Comparison of ENCODE assay signal across 16 mouse cellular contexts in genomic region chr7:120870431-120871008, GRCm38 (mm10). TPM values are rescaled to one million over a fixed set of nuclear protein-coding genes. Genes with fewer than 3 reads are reported as not detected.
DNase-seq lines count a peak whose midpoint lies in the region; ATAC-seq and TF ChIP-seq lines count a peak whose summit lies in the region.
"Had no signal": no experiment of that assay in that cellular context is flagged by ENCODE, and none has a peak within 500 bp of the region (broad histone marks: within the 10 kb centered on the region; RNA-seq: fewer than 3 reads in every experiment).

No protein-coding gene starts in this region.

- peak; percentile 64 for ATAC-seq in frontal cortex, adult (ENCODE audit: low TSS enrichment)
- no peak for ATAC-seq in kidney, postnatal 0 days (replicated peaks; ENCODE audit: low FRiP score, low read depth)
- ATAC-seq in liver, embryonic 15.5 days (ENCODE audit: insufficient read depth): no peak
- ATAC-seq: inflammation-experienced regulatory T-cells, adult 6 months had no signal

- no peaks in the 10 kb centered on the region for H3K27me3 ChIP-seq in kidney, postnatal 0 days (ENCODE audit: insufficient read depth, low read length)
- H3K27me3 ChIP-seq in liver, embryonic 15.5 days: no peaks in the 10 kb centered on the region

- no peaks in the 10 kb centered on the region for H3K36me3 ChIP-seq in kidney, postnatal 0 days (ENCODE audit: insufficient read depth, low read length)
- H3K36me3 ChIP-seq in liver, embryonic 15.5 days (replicated peaks): peaks cover 54% of the 10 kb centered on the region

- WGBS in kidney, postnatal 0 days: 66% methylated on average over 5 of the region's 5 CpGs
- 80% methylated on average over 5 of the region's 5 CpGs for WGBS in liver, embryonic 15.5 days (ENCODE audit: insufficient replicate concordance)

- no peak overlapping the region for H3K9ac ChIP-seq in kidney, postnatal 0 days (ENCODE audit: low read depth, low read length)
- H3K9ac ChIP-seq in liver, embryonic 15.5 days: no peak overlapping the region

- no peak overlapping the region for H3K4me2 ChIP-seq in kidney, postnatal 0 days (ENCODE audit: low read length)
- no peak overlapping the region for H3K4me2 ChIP-seq in liver, embryonic 15.5 days

- no peaks in the 10 kb centered on the region for H3K9me3 ChIP-seq in kidney, postnatal 0 days (replicated peaks; ENCODE audit: low read length)
- H3K9me3 ChIP-seq in liver, embryonic 15.5 days (replicated peaks): no peaks in the 10 kb centered on the region

- no peak overlapping the region for H3K4me3 ChIP-seq in kidney, postnatal 0 days (replicated peaks; ENCODE audit: low read depth, low read length)
- no peak overlapping the region for H3K4me3 ChIP-seq in cortical plate, adult 2 months (ENCODE audit: insufficient read depth, low read length)
- no peak overlapping the region for H3K4me3 ChIP-seq in liver, embryonic 15.5 days (replicated peaks)

- no peak for TF ChIP-seq CTCF in kidney, postnatal 0 days (IDR thresholded peaks at IDR 0.05; ENCODE audit: low read depth)
- TF ChIP-seq CTCF in cortical plate, adult 2 months (IDR thresholded peaks at IDR 0.05; ENCODE audit: extremely low read depth, insufficient read depth, low read length): no peak

- H3K4me1 ChIP-seq in kidney, postnatal 0 days (replicated peaks; ENCODE audit: insufficient read depth, low read length): peaks cover 8% of the 10 kb centered on the region; the same call in 1 of the 2 replicates
- H3K4me1 ChIP-seq in cortical plate, adult 2 months (ENCODE audit: control insufficient read depth, insufficient read depth, low read length): peaks cover 8% of the 10 kb centered on the region
- H3K4me1 ChIP-seq in liver, embryonic 15.5 days (replicated peaks): peaks cover 93% of the 10 kb centered on the region

- DNase-seq in frontal cortex, postnatal 25 days (ENCODE audit: low spot score in 2 of 2): no peak
- no peak for DNase-seq in kidney, postnatal 0 days (ENCODE audit: low spot score)
- DNase-seq in kidney, postnatal 36 days: no peak
- no peak for DNase-seq in gastrocnemius, postnatal 10 days
- DNase-seq in embryo, embryonic 9.5 days (ENCODE audit: extremely low spot score): no peak
- DNase-seq: cerebellum, adult 8-10 months; gastrocnemius, postnatal 14 days; lung, postnatal 14 days; thymus, postnatal 4 days had no signal

- H3K27ac ChIP-seq in kidney, postnatal 0 days: 0 out of 2 replicates have a peak overlapping the region, but pooled peaks have one; percentile 47
- H3K27ac ChIP-seq in cortical plate, adult 2 months (ENCODE audit: insufficient read depth, low read length): 0 out of 2 replicates have a peak overlapping the region, but pooled peaks have one; percentile 18
- H3K27ac ChIP-seq in liver, embryonic 15.5 days (replicated peaks): peak overlapping the region; percentile 62

- TF ChIP-seq POLR2A in cortical plate, adult 2 months (IDR thresholded peaks at IDR 0.05; ENCODE audit: extremely low read depth, insufficient read depth, low read length): no peak

RNA-seq across cellular contexts. Expression of gene Eef2k, which starts 27.9 kb away (rescaled TPM):
- 13.8 and 14.9 TPM in 2 replicates for polyA plus RNA-seq in kidney, postnatal 0 days (2015; fragmentation: Nextera tagmentation; extraction: Ambion mirVana)
- polyA plus RNA-seq in cortical plate, adult 2 months (2012; rRNA removed): 33.8 and 36.2 TPM in 2 replicates
- 42.8 and 50.4 TPM in 2 replicates for polyA plus RNA-seq in liver, embryonic 15.5 days (2015; fragmentation: Nextera tagmentation; extraction: Ambion mirVana)
- total RNA-seq in gastrocnemius, postnatal 10 days (2021): 10 to 100 TPM; 56.3 to 60.9 TPM

RNA-seq across cellular contexts. Expression of gene Polr3e, which starts 47.0 kb away (rescaled TPM):
- 31.8 and 34.0 TPM in 2 replicates for polyA plus RNA-seq in kidney, postnatal 0 days (2015; fragmentation: Nextera tagmentation; extraction: Ambion mirVana)
- polyA plus RNA-seq in cortical plate, adult 2 months (2012; rRNA removed): 25.9 and 28.0 TPM in 2 replicates
- 12.8 and 13.4 TPM in 2 replicates for polyA plus RNA-seq in liver, embryonic 15.5 days (2015; fragmentation: Nextera tagmentation; extraction: Ambion mirVana)
- total RNA-seq in gastrocnemius, postnatal 10 days (2021): 10 to 100 TPM; 14.0 to 15.9 TPM

RNA-seq across cellular contexts. Expression of gene Gm5737, which starts 58.4 kb away (rescaled TPM):
- not detected in 2 replicates for polyA plus RNA-seq in kidney, postnatal 0 days (2015; fragmentation: Nextera tagmentation; extraction: Ambion mirVana)
- not detected in 2 replicates for polyA plus RNA-seq in cortical plate, adult 2 months (2012; rRNA removed)
- not detected in 2 replicates for polyA plus RNA-seq in liver, embryonic 15.5 days (2015; fragmentation: Nextera tagmentation; extraction: Ambion mirVana)
- total RNA-seq in gastrocnemius, postnatal 10 days (2021): under 1 TPM in 1 of 2 experiments, not detected in 1; 0.31 TPM
- total RNA-seq: layer of hippocampus, postnatal 14 days; midbrain, postnatal 0 days had no signal
- polyA plus RNA-seq: C2C12; inflammation-experienced regulatory T-cells, adult 6 months; midbrain, postnatal 0 days had no signal
